Mouse (Mus musculus) cerebellum, adult 2 months (tissue): ENCODE measurements around the gene Mamdc2.

Experiments
- CTCF ChIP-seq: fragments of 200-500 bp; IDR thresholded peaks from 2 replicates; pipeline ENCODE4 v1.5.1; 2011; ENCODE audit warnings: low read depth, mild to moderate bottlenecking, control low read depth, low read length, moderate library complexity, borderline replicate concordance; ENCODE audit not compliant: insufficient read depth
- POLR2A ChIP-seq: fragments of 200-500 bp; IDR thresholded peaks from 2 replicates; pipeline ENCODE4 v1.6.1; 2011; ENCODE audit warnings: low read length, control low read depth, borderline replicate concordance; ENCODE audit not compliant: insufficient read depth

DNA sequence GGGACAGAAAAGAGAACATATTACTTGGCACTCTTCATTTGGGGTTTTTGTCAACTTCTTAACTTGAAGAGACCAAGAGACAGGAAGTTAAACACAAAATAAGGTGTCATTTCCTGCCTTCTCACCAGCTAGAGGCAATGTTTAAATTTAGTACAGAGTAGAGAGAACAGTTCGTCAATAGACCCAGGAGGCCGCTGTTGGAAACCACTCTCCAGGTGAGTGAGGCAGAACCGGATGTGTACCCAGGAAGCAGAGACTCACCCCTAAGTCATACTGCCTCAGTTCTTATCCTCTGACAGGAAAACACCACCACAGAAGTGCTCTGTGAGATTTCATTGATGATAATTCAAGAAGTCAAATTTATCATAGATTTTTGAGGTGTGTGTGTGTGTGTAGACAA is 125.1 kb downstream of the Mamdc2 start:
- TF ChIP-seq CTCF (no peak), POLR2A (no peak)
